Mouse (Mus musculus): ENCODE data around the gene Mamstr.

Gene Mamstr

GRCm38 (mm10) chr7:45692364-45692763 is 52.6 kb downstream of the Mamstr start:
- DNase-seq (ENCODE audit: low read depth, low spot score) = no peak

- DNase-seq (ENCODE audit: low read depth, low spot score) = no peak
Observed at GRCm38 (mm10) chr7:45693921-45694591, 54.3 kb downstream of the Mamstr start, which contains the start of gene Sec1. TSS of gene Sec1 (minus strand) at chr7:45694402.

GRCm38 (mm10) chr7:45695098-45695497 is 55.3 kb downstream of the Mamstr start:
- no peak for DNase-seq (ENCODE audit: low read depth, low spot score)

Measured in telencephalon, adult 2 months (tissue).